Mouse (Mus musculus) cerebellum, postnatal 36 days (tissue): ENCODE measurements around the gene Hspb1.

Experiments used
- DNase-seq, 2 experiments: peaks; one replicate each; pipeline ENCODE4 v3.0.0; 2021 to 2022; ENCODE audit warnings: mixed read lengths in 2 of 2

The Hspb1 gene

GRCm38 (mm10) chr5:135888405-135889215 lies 891 bp downstream of the Hspb1 start:
- no peak for DNase-seq

- DNase-seq, result no peak
Observed at GRCm38 (mm10) chr5:135890323-135890722, 2.6 kb downstream of the Hspb1 start.

GRCm38 (mm10) chr5:135890920-135891319 lies 3.2 kb downstream of the Hspb1 start:
- DNase-seq, result no peak

GRCm38 (mm10) chr5:135892589-135893351 lies 5.1 kb downstream of the Hspb1 start:
- no peak for DNase-seq

GRCm38 (mm10) chr5:135894958-135895357 lies 7.2 kb downstream of the Hspb1 start:
- DNase-seq, result no peak

GRCm38 (mm10) chr5:135898028-135898427 lies 10.3 kb downstream of the Hspb1 start:
- peak; percentile 59 to 65 for DNase-seq

- DNase-seq, result no peak
Observed at GRCm38 (mm10) chr5:135898995-135899394, 11.3 kb downstream of the Hspb1 start.

- DNase-seq, result no peak
Observed at GRCm38 (mm10) chr5:135899833-135900232, 12.1 kb downstream of the Hspb1 start.

GRCm38 (mm10) chr5:135900701-135901100 lies 13.0 kb downstream of the Hspb1 start:
- no peak for DNase-seq

- DNase-seq, result no peak
Observed at GRCm38 (mm10) chr5:135901354-135902095, 13.8 kb downstream of the Hspb1 start.

- DNase-seq, result no peak
Observed at GRCm38 (mm10) chr5:135903058-135903457, 15.3 kb downstream of the Hspb1 start.

- peak; percentile 98 to 99 for DNase-seq
Observed at GRCm38 (mm10) chr5:135903551-135904151, 15.9 kb downstream of the Hspb1 start.

- DNase-seq, result no peak
Observed at GRCm38 (mm10) chr5:135904259-135904658, 16.5 kb downstream of the Hspb1 start.

GRCm38 (mm10) chr5:135905320-135906225 lies 17.9 kb downstream of the Hspb1 start:
- DNase-seq, result no peak

- no peak for DNase-seq
Observed at GRCm38 (mm10) chr5:135906846-135907245, 19.1 kb downstream of the Hspb1 start.

- DNase-seq, result no peak
Observed at GRCm38 (mm10) chr5:135907256-135907655, 19.5 kb downstream of the Hspb1 start.

GRCm38 (mm10) chr5:135908185-135908584 lies 20.5 kb downstream of the Hspb1 start:
- DNase-seq, result no peak

GRCm38 (mm10) chr5:135908989-135909388 lies 21.3 kb downstream of the Hspb1 start:
- no peak for DNase-seq

- DNase-seq, result no peak
Observed at GRCm38 (mm10) chr5:135909646-135910045, 21.9 kb downstream of the Hspb1 start.

- DNase-seq, result no peak
Observed at GRCm38 (mm10) chr5:135910813-135911212, 23.1 kb downstream of the Hspb1 start.

- DNase-seq, result no peak
Observed at GRCm38 (mm10) chr5:135911633-135912220, 24.0 kb downstream of the Hspb1 start.
